Mouse (Mus musculus): Measurements from ENCODE around the gene Dctpp1. TPM values are rescaled to one million over a fixed set of nuclear protein-coding genes. Genes with fewer than 3 reads are reported as not detected.
A peak's percentile ranks its signal among the peaks of the same experiment; 100 is the strongest.

Dctpp1 gene
- polyA plus RNA-seq, 1 experiment = 70.5 TPM

DNA sequence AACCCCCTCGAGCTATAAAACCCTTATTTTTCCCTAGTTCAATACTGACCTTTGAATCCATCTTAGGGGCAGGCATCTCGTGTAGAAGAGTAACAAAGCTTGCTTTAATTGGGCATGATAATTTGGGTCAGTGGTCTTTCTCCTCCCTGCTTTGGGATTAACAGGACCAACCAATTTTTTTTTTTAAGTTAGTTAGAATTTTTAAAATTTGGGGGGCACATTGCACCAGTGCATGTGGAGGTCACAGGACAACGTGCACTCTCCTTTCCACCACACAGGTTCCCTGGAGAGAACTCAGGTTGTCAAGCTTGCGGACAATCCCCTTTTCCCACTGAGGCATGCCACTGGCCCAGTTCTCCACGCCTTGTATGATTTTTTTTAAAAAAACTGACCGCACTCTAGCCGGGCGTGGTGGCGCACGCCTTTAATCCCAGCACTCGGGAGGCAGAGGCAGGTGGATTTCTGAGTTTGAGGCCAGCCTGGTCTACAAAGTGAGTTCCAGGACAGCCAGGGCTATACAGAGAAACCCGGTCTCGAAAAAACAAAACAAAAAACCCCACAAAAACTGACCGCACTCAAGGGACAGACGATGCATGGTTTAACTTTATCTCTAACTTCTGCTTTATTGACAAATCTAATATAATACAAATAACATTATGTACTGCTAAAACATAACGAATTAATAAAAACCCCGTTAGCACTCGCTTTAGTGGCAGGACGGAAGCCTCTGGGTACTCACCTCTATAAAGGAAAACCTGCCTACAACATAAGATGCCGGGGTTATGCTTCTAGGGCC, 28.5 kb downstream of the Dctpp1 start:
- peaks cover 5% of the 10 kb centered on the region for H3K36me3 ChIP-seq (ENCODE audit: control insufficient read depth, insufficient read depth, low read length)
- WGBS = 5% methylated on average over 20 of the region's 20 CpGs
- peak; percentile 28 for DNase-seq
- peaks cover 9% of the 10 kb centered on the region for H3K4me1 ChIP-seq (ENCODE audit: control insufficient read depth, insufficient read depth, low read length)
- peak overlapping the region; percentile 59 for H3K27ac ChIP-seq (ENCODE audit: insufficient read depth, low read depth, low read length)
- no peaks in the 10 kb centered on the region for H3K27me3 ChIP-seq (replicated peaks; ENCODE audit: control insufficient read depth, insufficient read depth, low read length)
- peak overlapping the region; percentile 96 for H3K4me3 ChIP-seq (ENCODE audit: insufficient read depth, low read depth, low read length)
- TF ChIP-seq POLR2A (IDR thresholded peaks at IDR 0.05; ENCODE audit: low read depth, low read length) (no peak), CTCF (conservative IDR thresholded peaks at IDR 0.05; ENCODE audit: insufficient read depth, insufficient read length, low read depth, low read length) (no peak)

DNA sequence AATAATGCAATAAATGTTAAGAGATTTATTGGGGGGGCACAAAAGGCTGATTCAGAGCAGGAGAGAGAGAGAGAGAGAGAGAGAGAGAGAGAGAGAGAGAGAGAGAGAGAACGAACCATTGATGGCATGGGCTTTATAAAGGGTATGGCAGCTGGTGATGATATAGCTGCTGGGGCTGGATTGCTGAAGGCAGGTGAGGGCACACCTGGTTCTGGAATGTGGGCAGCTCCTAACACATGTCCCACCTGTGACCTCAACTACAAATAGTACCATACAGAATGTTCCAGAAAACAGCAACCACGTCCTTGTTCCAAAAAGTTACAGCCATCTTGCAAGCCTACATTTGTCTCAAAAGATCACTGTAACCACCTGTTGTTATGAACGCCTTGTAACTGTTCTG, 29.1 kb downstream of the Dctpp1 start:
- Histone ChIP-seq H3K27me3 (replicated peaks; ENCODE audit: control insufficient read depth, insufficient read depth, low read length) (no peaks in the 10 kb centered on the region), H3K4me1 (ENCODE audit: control insufficient read depth, insufficient read depth, low read length) (peaks cover 9% of the 10 kb centered on the region), H3K4me3 (ENCODE audit: insufficient read depth, low read depth, low read length) (no peak overlapping the region), H3K36me3 (ENCODE audit: control insufficient read depth, insufficient read depth, low read length) (peaks cover 5% of the 10 kb centered on the region), H3K27ac (ENCODE audit: insufficient read depth, low read depth, low read length) (no peak overlapping the region; the same call in 1 of the 2 replicates)
- whole genome bisulfite sequencing = 56% methylated on average over 3 of the region's 3 CpGs
- no peak for DNase-seq
- no peak for TF ChIP-seq POLR2A (IDR thresholded peaks at IDR 0.05; ENCODE audit: low read depth, low read length)
- TF ChIP-seq CTCF (conservative IDR thresholded peaks at IDR 0.05; ENCODE audit: insufficient read depth, insufficient read length, low read depth, low read length) = no peak

DNA sequence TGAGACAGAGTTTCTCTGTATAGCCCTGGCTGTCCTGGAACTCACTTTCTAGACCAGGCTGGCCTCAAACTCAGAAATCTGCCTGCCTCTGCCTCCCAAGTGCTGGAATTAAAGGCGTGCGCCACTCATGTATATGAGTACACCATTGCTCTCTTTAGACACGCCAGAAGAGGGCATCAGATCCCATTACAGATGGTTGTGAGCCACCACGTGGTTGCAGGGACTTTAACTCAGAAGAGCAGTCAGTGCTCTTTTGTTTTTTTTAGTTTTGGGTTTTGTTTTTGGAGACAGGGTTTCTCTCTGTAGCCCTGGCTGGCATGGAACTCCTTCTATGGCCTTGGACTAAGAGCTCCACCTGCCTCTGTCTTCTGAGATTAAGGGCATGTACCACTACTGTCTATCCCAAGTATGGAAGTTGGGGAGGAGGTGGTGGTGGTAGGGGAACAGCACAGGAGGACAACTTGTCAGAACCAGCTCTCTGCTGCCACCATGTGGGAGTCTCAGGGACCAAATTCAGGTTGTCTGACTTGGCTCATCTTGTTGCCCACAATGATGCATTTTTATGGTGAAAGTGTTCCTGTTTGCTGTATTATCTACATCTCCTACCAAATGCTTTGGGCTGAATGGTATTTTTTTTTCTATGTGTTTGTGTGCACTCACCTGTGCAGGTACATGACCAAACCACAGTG, 31.8 kb downstream of the Dctpp1 start:
- 51% methylated on average over 4 of the region's 4 CpGs for WGBS
- Histone ChIP-seq H3K27ac (ENCODE audit: insufficient read depth, low read depth, low read length) (no peak overlapping the region), H3K36me3 (ENCODE audit: control insufficient read depth, insufficient read depth, low read length) (no peaks in the 10 kb centered on the region), H3K4me3 (ENCODE audit: insufficient read depth, low read depth, low read length) (no peak overlapping the region), H3K4me1 (ENCODE audit: control insufficient read depth, insufficient read depth, low read length) (peaks cover 9% of the 10 kb centered on the region), H3K27me3 (replicated peaks; ENCODE audit: control insufficient read depth, insufficient read depth, low read length) (no peaks in the 10 kb centered on the region)
- DNase-seq = peak; percentile 83
- TF ChIP-seq CTCF (conservative IDR thresholded peaks at IDR 0.05; ENCODE audit: insufficient read depth, insufficient read length, low read depth, low read length) = peak; percentile 95
- no peak for TF ChIP-seq POLR2A (IDR thresholded peaks at IDR 0.05; ENCODE audit: low read depth, low read length)

DNA sequence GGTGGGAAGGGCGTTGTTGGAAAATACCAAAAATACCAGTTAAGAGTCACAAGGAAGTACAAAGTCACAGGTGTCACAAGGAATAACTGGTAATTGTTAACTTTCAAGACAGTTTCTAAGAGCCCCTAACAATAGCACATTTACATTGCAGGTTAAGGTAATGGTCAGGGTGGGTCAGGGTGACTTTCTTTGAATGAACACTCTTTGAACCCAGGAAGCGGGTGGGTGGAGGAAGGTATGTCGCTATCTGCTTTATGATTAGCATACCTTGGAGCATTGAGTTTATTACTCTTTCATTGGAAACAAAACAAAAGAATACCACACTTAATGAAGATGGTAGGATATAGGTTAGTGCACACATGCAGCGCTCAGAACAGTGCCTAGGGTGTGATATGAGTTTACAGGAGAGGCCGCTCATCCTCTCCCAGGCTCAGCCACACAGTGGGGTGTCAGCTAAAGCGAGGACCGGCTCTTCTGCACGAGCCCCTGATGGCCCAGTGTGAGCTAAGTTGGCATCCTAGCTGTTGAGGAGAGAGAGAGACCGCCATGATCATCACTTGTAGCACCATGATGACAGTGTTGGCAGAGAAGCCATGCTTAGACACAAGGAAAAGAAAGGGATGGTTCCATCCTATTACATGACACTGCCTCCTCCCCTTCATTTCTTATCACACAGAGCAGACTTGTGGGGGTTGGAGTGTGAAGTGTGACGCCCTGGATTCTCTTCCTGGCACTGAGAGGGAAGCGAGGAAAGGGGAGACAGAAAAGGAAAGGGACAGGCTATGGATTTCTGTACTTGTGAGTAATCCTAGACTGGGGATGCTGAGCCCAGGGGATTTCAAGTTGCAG, 35.1 kb downstream of the Dctpp1 start:
- DNase-seq = no peak
- no peak overlapping the region for H3K4me3 ChIP-seq (ENCODE audit: insufficient read depth, low read depth, low read length)
- H3K27ac ChIP-seq (ENCODE audit: insufficient read depth, low read depth, low read length) = no peak overlapping the region
- H3K27me3 ChIP-seq (replicated peaks; ENCODE audit: control insufficient read depth, insufficient read depth, low read length) = no peaks in the 10 kb centered on the region
- WGBS = 87% methylated on average over 11 of the region's 11 CpGs
- no peaks in the 10 kb centered on the region for H3K36me3 ChIP-seq (ENCODE audit: control insufficient read depth, insufficient read depth, low read length)
- TF ChIP-seq POLR2A (IDR thresholded peaks at IDR 0.05; ENCODE audit: low read depth, low read length) (no peak), CTCF (conservative IDR thresholded peaks at IDR 0.05; ENCODE audit: insufficient read depth, insufficient read length, low read depth, low read length) (no peak)
- no peaks in the 10 kb centered on the region for H3K4me1 ChIP-seq (ENCODE audit: control insufficient read depth, insufficient read depth, low read length)

DNA sequence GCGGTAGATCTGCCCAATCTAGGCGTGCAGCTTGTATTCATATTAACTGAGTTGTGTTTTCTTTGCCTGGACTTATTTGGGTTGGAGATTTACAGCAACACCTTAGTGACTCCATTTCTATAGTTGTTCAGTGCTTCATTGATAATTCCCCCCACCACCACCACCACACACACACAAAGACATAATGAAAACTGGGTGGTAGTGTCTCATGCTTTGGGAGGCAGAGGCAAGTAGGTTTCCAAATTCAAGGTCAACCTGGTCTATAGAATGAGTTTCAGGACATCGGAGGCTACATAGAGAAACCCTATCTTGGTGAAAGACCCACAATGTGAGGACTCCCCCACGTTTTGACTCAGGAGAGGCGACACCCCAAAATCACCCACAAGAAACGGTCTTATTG, 35.9 kb downstream of the Dctpp1 start:
- Histone ChIP-seq H3K36me3 (ENCODE audit: control insufficient read depth, insufficient read depth, low read length) (no peaks in the 10 kb centered on the region), H3K4me3 (ENCODE audit: insufficient read depth, low read depth, low read length) (no peak overlapping the region), H3K4me1 (ENCODE audit: control insufficient read depth, insufficient read depth, low read length) (no peaks in the 10 kb centered on the region), H3K27me3 (replicated peaks; ENCODE audit: control insufficient read depth, insufficient read depth, low read length) (no peaks in the 10 kb centered on the region), H3K27ac (ENCODE audit: insufficient read depth, low read depth, low read length) (no peak overlapping the region)
- DNase-seq = no peak
- TF ChIP-seq POLR2A (IDR thresholded peaks at IDR 0.05; ENCODE audit: low read depth, low read length) = no peak
- no peak for TF ChIP-seq CTCF (conservative IDR thresholded peaks at IDR 0.05; ENCODE audit: insufficient read depth, insufficient read length, low read depth, low read length)
- WGBS = 86% methylated on average over 6 of the region's 6 CpGs

DNA sequence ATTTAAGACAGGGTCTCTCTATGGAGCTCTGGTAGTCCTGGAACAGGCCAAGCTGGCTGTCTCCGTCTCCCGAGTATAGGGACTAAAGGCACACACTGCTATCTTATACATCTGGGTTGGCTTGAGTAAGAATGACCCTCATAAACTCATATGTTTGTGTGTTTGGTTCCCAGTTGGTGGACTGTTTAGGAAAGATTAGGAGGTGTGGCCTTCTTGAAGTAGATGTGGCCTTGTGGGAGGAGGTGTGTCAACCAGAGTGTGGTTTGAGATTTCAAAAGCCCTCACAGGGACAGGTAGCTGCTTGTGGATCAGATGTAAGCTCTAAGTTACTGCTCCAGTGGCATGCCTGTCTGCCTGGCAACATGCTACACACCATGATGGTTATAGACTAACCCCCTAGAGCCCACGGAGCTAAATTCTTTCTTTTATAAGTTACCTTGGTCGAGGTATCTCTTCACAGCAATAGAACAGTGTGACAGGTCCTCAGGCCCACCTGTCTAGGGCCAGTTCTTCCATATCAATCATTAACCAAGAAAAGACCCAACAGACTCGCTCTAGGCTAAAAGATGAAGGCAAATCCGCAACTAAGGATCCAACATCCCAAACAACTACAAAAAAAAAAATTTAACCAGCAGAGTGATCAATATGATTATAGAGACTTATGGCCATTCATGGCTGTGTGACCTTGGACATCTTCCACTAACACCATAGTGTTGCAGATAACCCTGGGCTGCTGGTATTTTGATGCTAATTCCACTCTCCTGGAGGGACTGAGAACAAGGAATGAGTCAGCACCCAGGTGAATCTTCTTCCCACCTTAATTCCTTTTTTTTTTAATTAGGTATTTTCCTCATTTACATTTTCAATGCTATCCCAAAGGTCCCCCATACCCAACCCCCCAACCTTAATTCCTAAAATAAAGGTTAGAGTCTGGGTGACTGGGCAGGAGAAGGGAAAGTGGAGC, 36.7 kb downstream of the Dctpp1 start:
- Histone ChIP-seq H3K36me3 (ENCODE audit: control insufficient read depth, insufficient read depth, low read length) (no peaks in the 10 kb centered on the region), H3K4me1 (ENCODE audit: control insufficient read depth, insufficient read depth, low read length) (no peaks in the 10 kb centered on the region), H3K27me3 (replicated peaks; ENCODE audit: control insufficient read depth, insufficient read depth, low read length) (no peaks in the 10 kb centered on the region), H3K27ac (ENCODE audit: insufficient read depth, low read depth, low read length) (no peak overlapping the region), H3K4me3 (ENCODE audit: insufficient read depth, low read depth, low read length) (no peak overlapping the region)
- WGBS = 79% methylated on average over 6 of the region's 6 CpGs
- no peak for DNase-seq
- no peak for TF ChIP-seq POLR2A (IDR thresholded peaks at IDR 0.05; ENCODE audit: low read depth, low read length)
- TF ChIP-seq CTCF (conservative IDR thresholded peaks at IDR 0.05; ENCODE audit: insufficient read depth, insufficient read length, low read depth, low read length) = no peak

All from kidney, adult 2 months (tissue).